Mouse (Mus musculus) neural tube, embryonic 14.5 days (tissue): ENCODE results near the gene Ppp1r11. TPM values are rescaled to one million over a fixed set of nuclear protein-coding genes. Genes with fewer than 3 reads are reported as not detected.

Experiments
- polyA plus RNA-seq: library from polyadenylated mRNA; unstranded; fragments of >200 nt; fragmentation: Nextera tagmentation; extraction: Ambion mirVana; gene quantifications from 2 replicates; pipeline ENCODE4 v1.2.1, GENCODE M21; 2014

The Ppp1r11 gene
- polyA plus RNA-seq, 1 experiment from 2014 or later, result 195 TPM

Other genes starting within 250 kb of the Ppp1r11 start
- not detected in 2 replicates for gene H2-M10.5, start 178.8 kb downstream of the Ppp1r11 start, polyA plus RNA-seq
- gene H2-M10.6, start 139.6 kb downstream of the Ppp1r11 start, polyA plus RNA-seq, result not detected in 2 replicates
- 42.2 and 47.2 TPM in 2 replicates for gene Trim26, start 114.6 kb downstream of the Ppp1r11 start, polyA plus RNA-seq
- 0.25 and 0.90 TPM in 2 replicates for gene Trim15, start 84.5 kb downstream of the Ppp1r11 start, polyA plus RNA-seq
- gene Trim10, start 82.2 kb downstream of the Ppp1r11 start, polyA plus RNA-seq, result 1.1 and 1.3 TPM in 2 replicates
- gene Trim40, start 61.6 kb downstream of the Ppp1r11 start, polyA plus RNA-seq, result not detected in 2 replicates
- gene Trim31, start 53.6 kb downstream of the Ppp1r11 start, polyA plus RNA-seq, result not detected in 2 replicates
- 1.0 and 2.0 TPM in 2 replicates for gene Rnf39, start 8.8 kb downstream of the Ppp1r11 start, polyA plus RNA-seq
- gene Znrd1, start 6.8 kb upstream of the Ppp1r11 start, polyA plus RNA-seq, result 61.8 and 64.9 TPM in 2 replicates
- gene Znrd1as, start 6.9 kb upstream of the Ppp1r11 start, polyA plus RNA-seq, result 4.6 and 4.8 TPM in 2 replicates
- 0.32 and 0.53 TPM in 2 replicates for gene 2410137M14Rik, start 29.5 kb upstream of the Ppp1r11 start, polyA plus RNA-seq
- gene H2-M5, start 37.8 kb upstream of the Ppp1r11 start, polyA plus RNA-seq, result 1.3 and 2.1 TPM in 2 replicates
- gene Zfp57, start 49.4 kb upstream of the Ppp1r11 start, polyA plus RNA-seq, result 289 and 326 TPM in 2 replicates
- gene Mog, start 71.7 kb upstream of the Ppp1r11 start, polyA plus RNA-seq, result 2.4 and 2.6 TPM in 2 replicates
- 78.9 and 103 TPM in 2 replicates for gene Gabbr1, start 94.2 kb upstream of the Ppp1r11 start, polyA plus RNA-seq
- 0.12 TPM in 1 of 2 replicates, not detected in the other for gene Olfr90, start 136.8 kb upstream of the Ppp1r11 start, polyA plus RNA-seq
- 0.13 TPM in 1 of 2 replicates, not detected in the other for gene Olfr91, start 146.5 kb upstream of the Ppp1r11 start, polyA plus RNA-seq
- not detected in 2 replicates for gene Olfr92, start 168.3 kb upstream of the Ppp1r11 start, polyA plus RNA-seq
- not detected in 2 replicates for gene Olfr93, start 209.8 kb upstream of the Ppp1r11 start, polyA plus RNA-seq
- not detected in 2 replicates for gene Ubd, start 242.2 kb upstream of the Ppp1r11 start, polyA plus RNA-seq
- 0.19 TPM in 1 of 2 replicates, not detected in the other for gene Olfr94, start 249.3 kb upstream of the Ppp1r11 start, polyA plus RNA-seq